Mouse (Mus musculus): ENCODE data around the gene Fam76b. TPM values are rescaled to one million over a fixed set of nuclear protein-coding genes. Genes with fewer than 3 reads are reported as not detected.

Fam76b gene
- polyA plus RNA-seq, 1 experiment from 2014 or later = 25.9 TPM

DNA sequence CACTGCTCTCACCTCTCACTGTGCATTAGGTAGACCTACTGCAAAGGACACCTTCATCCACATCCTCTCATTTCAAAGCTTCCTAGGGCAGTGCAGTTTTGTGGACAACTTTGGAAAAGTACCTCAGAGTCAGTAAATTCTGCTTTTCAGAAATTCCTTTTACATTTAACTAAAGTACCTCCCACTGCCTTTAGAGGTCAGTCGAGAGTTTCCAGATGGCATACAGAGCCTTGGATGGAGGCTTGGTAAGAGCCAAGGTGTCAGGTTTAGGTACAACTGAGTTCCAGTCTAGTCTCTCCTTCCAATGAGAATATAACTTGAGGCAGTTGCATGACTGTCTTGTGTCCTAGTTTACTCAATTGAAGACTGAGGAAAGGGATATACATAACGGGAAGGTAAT lies 46.8 kb downstream of the Fam76b start:
- H3K9me3 ChIP-seq = no peaks in the 10 kb centered on the region
- no peak overlapping the region for H3K27ac ChIP-seq
- H3K9ac ChIP-seq = no peak overlapping the region
- no peaks in the 10 kb centered on the region for H3K27me3 ChIP-seq
- ATAC-seq (ENCODE audit: insufficient number of reproducible peaks, insufficient read depth, low FRiP score, low TSS enrichment, low read depth) = no peak
- H3K4me1 ChIP-seq = no peaks in the 10 kb centered on the region
- H3K4me3 ChIP-seq = no peak overlapping the region
- H3K4me2 ChIP-seq = no peak overlapping the region
- WGBS = 46% methylated on average over 2 of the region's 2 CpGs
- H3K36me3 ChIP-seq = no peaks in the 10 kb centered on the region

GRCm38 (mm10) chr9:13875340-13875739 lies 47.8 kb downstream of the Fam76b start:
- 51% methylated on average over 2 of the region's 2 CpGs for WGBS
- Histone ChIP-seq H3K36me3 (no peaks in the 10 kb centered on the region), H3K9me3 (no peaks in the 10 kb centered on the region), H3K27ac (no peak overlapping the region), H3K4me1 (no peaks in the 10 kb centered on the region), H3K4me3 (no peak overlapping the region), H3K4me2 (no peak overlapping the region), H3K9ac (no peak overlapping the region), H3K27me3 (no peaks in the 10 kb centered on the region)
- no peak for ATAC-seq (ENCODE audit: insufficient number of reproducible peaks, insufficient read depth, low FRiP score, low TSS enrichment, low read depth)

DNA sequence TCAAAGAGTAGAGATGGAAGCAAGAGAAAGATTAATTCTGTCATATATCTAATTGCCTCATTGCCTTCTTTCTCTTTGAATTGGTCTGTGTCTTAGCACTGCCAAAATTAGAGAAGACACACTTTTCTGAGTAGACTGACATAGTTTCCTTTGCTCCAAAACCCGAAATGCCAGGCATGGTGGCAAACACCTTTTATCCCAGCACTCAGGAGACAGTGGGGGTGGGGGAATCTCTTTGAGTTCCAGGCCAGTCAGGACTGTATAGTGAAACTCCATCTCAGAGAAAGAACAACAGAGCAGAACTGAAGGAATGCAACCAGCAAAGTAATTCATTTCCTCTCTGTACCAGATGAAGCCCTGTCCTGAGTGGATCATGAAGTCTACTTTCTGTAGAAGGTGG lies 53.2 kb downstream of the Fam76b start:
- Histone ChIP-seq H3K27me3 (no peaks in the 10 kb centered on the region), H3K9me3 (no peaks in the 10 kb centered on the region), H3K27ac (no peak overlapping the region), H3K4me3 (no peak overlapping the region), H3K4me2 (no peak overlapping the region), H3K36me3 (no peaks in the 10 kb centered on the region), H3K4me1 (no peaks in the 10 kb centered on the region), H3K9ac (no peak overlapping the region)
- no peak for ATAC-seq (ENCODE audit: insufficient number of reproducible peaks, insufficient read depth, low FRiP score, low TSS enrichment, low read depth)
- 40% methylated on average over 1 of the region's 1 CpGs for WGBS

DNA sequence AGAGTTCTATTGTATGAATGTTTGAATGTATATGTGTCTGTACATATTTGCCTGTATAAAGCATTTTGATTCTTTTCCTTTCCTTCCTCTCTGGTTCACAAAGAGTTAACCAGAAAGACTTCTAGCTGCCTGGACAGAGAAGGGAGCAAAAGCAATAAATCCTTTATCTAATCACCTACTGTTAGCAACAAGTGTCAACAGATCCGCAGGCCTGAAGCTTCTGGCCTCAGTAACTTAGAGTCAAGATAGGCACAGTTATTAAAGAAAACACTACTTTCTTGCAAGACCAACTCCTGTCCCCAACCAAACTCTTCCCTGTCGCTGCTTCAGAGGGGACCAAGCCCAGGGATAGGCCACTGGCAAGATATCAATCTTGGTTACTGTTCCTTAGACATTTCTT lies 55.0 kb downstream of the Fam76b start:
- Histone ChIP-seq H3K4me3 (no peak overlapping the region), H3K4me1 (no peaks in the 10 kb centered on the region), H3K27me3 (no peaks in the 10 kb centered on the region), H3K4me2 (no peak overlapping the region), H3K27ac (no peak overlapping the region), H3K9ac (no peak overlapping the region), H3K36me3 (no peaks in the 10 kb centered on the region), H3K9me3 (no peaks in the 10 kb centered on the region)
- WGBS = 42% methylated on average over 2 of the region's 2 CpGs
- no peak for ATAC-seq (ENCODE audit: insufficient number of reproducible peaks, insufficient read depth, low FRiP score, low TSS enrichment, low read depth)

GRCm38 (mm10) chr9:13888981-13889380 lies 61.5 kb downstream of the Fam76b start:
- Histone ChIP-seq H3K4me2 (no peak overlapping the region), H3K27ac (no peak overlapping the region), H3K27me3 (0 out of 2 replicates have a peak, but pooled peaks cover 5% of the 10 kb centered on the region), H3K4me3 (no peak overlapping the region), H3K9ac (no peak overlapping the region), H3K4me1 (peaks cover 9% of the 10 kb centered on the region), H3K9me3 (0 out of 2 replicates have a peak, but pooled peaks cover 2% of the 10 kb centered on the region), H3K36me3 (no peaks in the 10 kb centered on the region)
- WGBS = 76% methylated on average over 5 of the region's 5 CpGs
- ATAC-seq (ENCODE audit: insufficient number of reproducible peaks, insufficient read depth, low FRiP score, low TSS enrichment, low read depth) = no peak

DNA sequence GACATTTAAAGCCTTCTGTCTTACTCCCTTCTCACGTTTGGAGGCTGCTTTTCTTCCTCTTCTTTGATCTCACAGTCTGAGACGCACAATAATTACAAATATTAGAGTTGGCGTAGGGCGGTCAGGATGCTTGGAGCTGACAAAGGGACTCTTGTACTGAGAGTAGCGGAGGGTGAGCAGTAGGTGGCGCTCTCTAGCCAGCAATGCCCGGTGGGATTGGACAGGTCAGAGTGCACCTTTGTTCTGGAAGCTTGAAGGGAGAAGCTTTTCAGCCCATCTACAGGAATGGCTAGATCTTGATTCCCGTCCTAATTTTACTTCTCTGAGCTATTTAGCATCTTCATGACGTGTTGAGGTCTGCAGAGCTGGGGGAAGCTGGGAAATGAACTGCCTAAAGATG lies 62.1 kb downstream of the Fam76b start:
- WGBS = 4% methylated on average over 9 of the region's 9 CpGs
- peak overlapping the region; percentile 20; the same call in 1 of the 2 replicates for H3K4me2 ChIP-seq
- 0 out of 2 replicates have a peak, but pooled peaks cover 2% of the 10 kb centered on the region for H3K9me3 ChIP-seq
- H3K27me3 ChIP-seq = 0 out of 2 replicates have a peak, but pooled peaks cover 5% of the 10 kb centered on the region
- no peaks in the 10 kb centered on the region for H3K36me3 ChIP-seq
- H3K27ac ChIP-seq = no peak overlapping the region
- H3K4me3 ChIP-seq = no peak overlapping the region
- H3K4me1 ChIP-seq = peaks cover 16% of the 10 kb centered on the region
- no peak for ATAC-seq (ENCODE audit: insufficient number of reproducible peaks, insufficient read depth, low FRiP score, low TSS enrichment, low read depth)
- no peak overlapping the region for H3K9ac ChIP-seq

- Histone ChIP-seq H3K4me1 (peaks cover 20% of the 10 kb centered on the region), H3K4me3 (no peak overlapping the region), H3K27ac (no peak overlapping the region), H3K4me2 (no peak overlapping the region), H3K27me3 (0 out of 2 replicates have a peak, but pooled peaks cover 5% of the 10 kb centered on the region), H3K9ac (no peak overlapping the region), H3K36me3 (no peaks in the 10 kb centered on the region), H3K9me3 (0 out of 2 replicates have a peak, but pooled peaks cover 2% of the 10 kb centered on the region)
- ATAC-seq (ENCODE audit: insufficient number of reproducible peaks, insufficient read depth, low FRiP score, low TSS enrichment, low read depth) = no peak
- WGBS = 58% methylated on average over 5 of the region's 5 CpGs
Observed at GRCm38 (mm10) chr9:13890171-13890570, 62.7 kb downstream of the Fam76b start.

GRCm38 (mm10) chr9:13891888-13892287 lies 64.4 kb downstream of the Fam76b start:
- 0 out of 2 replicates have a peak, but pooled peaks cover 2% of the 10 kb centered on the region for H3K9me3 ChIP-seq
- H3K4me1 ChIP-seq = peaks cover 34% of the 10 kb centered on the region
- WGBS = 90% methylated on average over 6 of the region's 6 CpGs
- H3K4me3 ChIP-seq = no peak overlapping the region
- H3K27ac ChIP-seq = no peak overlapping the region
- H3K4me2 ChIP-seq = no peak overlapping the region
- 0 out of 2 replicates have a peak, but pooled peaks cover 5% of the 10 kb centered on the region for H3K27me3 ChIP-seq
- no peaks in the 10 kb centered on the region for H3K36me3 ChIP-seq
- no peak overlapping the region for H3K9ac ChIP-seq
- ATAC-seq (ENCODE audit: insufficient number of reproducible peaks, insufficient read depth, low FRiP score, low TSS enrichment, low read depth) = no peak

DNA sequence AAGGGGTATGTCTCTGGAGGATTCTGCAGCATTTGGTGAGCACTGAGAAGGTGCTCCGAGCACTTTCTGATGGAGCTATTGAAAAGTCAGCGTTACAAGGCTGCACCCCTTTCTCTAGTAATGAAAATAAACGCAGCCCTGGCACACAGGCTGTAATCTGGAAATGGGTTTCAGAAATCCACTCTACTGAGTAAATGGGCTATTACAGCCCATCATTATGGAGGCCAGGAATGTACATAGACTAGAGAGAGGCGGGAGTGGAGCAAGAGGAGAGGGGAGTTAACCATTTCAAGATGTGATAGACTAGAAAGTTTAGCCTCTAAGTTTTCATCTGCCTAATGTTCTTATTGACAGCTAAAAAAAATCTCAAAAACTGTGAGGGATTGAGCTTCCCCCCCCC lies 65.5 kb downstream of the Fam76b start:
- 0 out of 2 replicates have a peak, but pooled peaks cover 5% of the 10 kb centered on the region for H3K27me3 ChIP-seq
- H3K36me3 ChIP-seq = no peaks in the 10 kb centered on the region
- peaks cover 34% of the 10 kb centered on the region for H3K4me1 ChIP-seq
- no peak overlapping the region for H3K4me2 ChIP-seq
- 14% methylated on average over 4 of the region's 4 CpGs for WGBS
- H3K27ac ChIP-seq = peak overlapping the region; percentile 83
- H3K9me3 ChIP-seq = 0 out of 2 replicates have a peak, but pooled peaks cover 2% of the 10 kb centered on the region
- H3K9ac ChIP-seq = no peak overlapping the region
- no peak overlapping the region for H3K4me3 ChIP-seq
- ATAC-seq (ENCODE audit: insufficient number of reproducible peaks, insufficient read depth, low FRiP score, low TSS enrichment, low read depth) = peak; percentile 63; the same call in 1 of the 2 replicates

DNA sequence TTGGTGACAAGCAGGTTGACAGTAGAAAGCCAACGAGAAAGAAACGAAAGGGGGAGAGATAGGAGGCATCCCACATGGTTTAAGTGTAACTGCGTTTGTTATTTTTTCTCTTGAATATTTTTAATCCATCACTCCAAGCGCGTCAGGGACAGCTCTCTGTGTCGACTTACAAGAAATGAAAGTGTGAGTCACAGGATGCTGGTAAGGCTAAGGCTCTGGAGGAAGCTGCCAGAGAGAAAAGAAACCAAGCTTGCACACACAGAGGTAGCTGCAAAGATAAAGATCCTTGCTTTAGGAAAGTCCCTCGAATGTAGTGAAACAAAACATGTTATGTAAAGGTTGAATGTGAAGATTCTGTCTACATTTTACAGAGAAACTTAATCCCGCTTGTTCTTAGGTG lies 67.0 kb downstream of the Fam76b start:
- 0 out of 2 replicates have a peak, but pooled peaks cover 2% of the 10 kb centered on the region for H3K9me3 ChIP-seq
- peaks cover 34% of the 10 kb centered on the region for H3K4me1 ChIP-seq

GRCm38 (mm10) chr9:13894936-13895335 lies 67.4 kb downstream of the Fam76b start:
- Histone ChIP-seq H3K4me1 (peaks cover 34% of the 10 kb centered on the region), H3K36me3 (no peaks in the 10 kb centered on the region), H3K9ac (no peak overlapping the region), H3K27me3 (no peaks in the 10 kb centered on the region), H3K27ac (no peak overlapping the region), H3K4me2 (no peak overlapping the region), H3K4me3 (no peak overlapping the region), H3K9me3 (0 out of 2 replicates have a peak, but pooled peaks cover 2% of the 10 kb centered on the region)
- 84% methylated on average over 7 of the region's 7 CpGs for WGBS
- no peak for ATAC-seq (ENCODE audit: insufficient number of reproducible peaks, insufficient read depth, low FRiP score, low TSS enrichment, low read depth)

More for the DNA sequence above, 67.0 kb downstream of the Fam76b start:
- Histone ChIP-seq H3K36me3 (no peaks in the 10 kb centered on the region), H3K27ac (no peak overlapping the region), H3K27me3 (no peaks in the 10 kb centered on the region), H3K4me2 (no peak overlapping the region), H3K4me3 (no peak overlapping the region), H3K9ac (no peak overlapping the region)
- no peak for ATAC-seq (ENCODE audit: insufficient number of reproducible peaks, insufficient read depth, low FRiP score, low TSS enrichment, low read depth)
- 74% methylated on average over 8 of the region's 8 CpGs for WGBS

DNA sequence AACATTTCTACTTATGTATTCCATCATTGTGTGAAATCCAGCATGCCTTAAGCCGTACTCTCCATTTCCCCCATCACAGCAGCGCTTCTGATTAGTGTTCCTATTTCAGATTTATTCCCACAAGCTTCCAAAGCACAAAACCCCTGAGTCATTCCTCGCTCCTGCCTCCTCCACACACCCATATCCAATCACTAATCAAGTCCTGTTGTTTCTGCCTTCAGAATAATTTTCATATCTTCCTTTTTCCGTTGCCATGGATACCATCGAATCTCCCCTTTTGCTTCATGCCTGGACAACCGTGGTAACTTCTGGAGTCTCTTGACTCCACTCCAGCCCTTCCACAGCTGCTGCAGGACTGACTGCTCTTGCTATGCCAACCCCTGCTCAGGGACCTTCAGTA lies 68.5 kb downstream of the Fam76b start:
- 41% methylated on average over 6 of the region's 6 CpGs for WGBS
- Histone ChIP-seq H3K9ac (no peak overlapping the region), H3K27ac (peak overlapping the region; percentile 57), H3K4me1 (peaks cover 34% of the 10 kb centered on the region), H3K4me3 (no peak overlapping the region), H3K9me3 (0 out of 2 replicates have a peak, but pooled peaks cover 2% of the 10 kb centered on the region), H3K27me3 (no peaks in the 10 kb centered on the region), H3K4me2 (no peak overlapping the region), H3K36me3 (no peaks in the 10 kb centered on the region)
- no peak for ATAC-seq (ENCODE audit: insufficient number of reproducible peaks, insufficient read depth, low FRiP score, low TSS enrichment, low read depth)
